Mouse (Mus musculus) regulatory T cell (primary cell): Measurements from ENCODE around the gene 3110009E18Rik.

Experiments used
- in situ Hi-C: fragments of 300-600 bp; cut with MboI, MseI; formaldehyde crosslinking; loops from one replicate; pipeline ENCODE4 v1.15.1; 2025; ENCODE audit warnings: high pct_unique_total_duplicates

The 3110009E18Rik gene

DNA sequence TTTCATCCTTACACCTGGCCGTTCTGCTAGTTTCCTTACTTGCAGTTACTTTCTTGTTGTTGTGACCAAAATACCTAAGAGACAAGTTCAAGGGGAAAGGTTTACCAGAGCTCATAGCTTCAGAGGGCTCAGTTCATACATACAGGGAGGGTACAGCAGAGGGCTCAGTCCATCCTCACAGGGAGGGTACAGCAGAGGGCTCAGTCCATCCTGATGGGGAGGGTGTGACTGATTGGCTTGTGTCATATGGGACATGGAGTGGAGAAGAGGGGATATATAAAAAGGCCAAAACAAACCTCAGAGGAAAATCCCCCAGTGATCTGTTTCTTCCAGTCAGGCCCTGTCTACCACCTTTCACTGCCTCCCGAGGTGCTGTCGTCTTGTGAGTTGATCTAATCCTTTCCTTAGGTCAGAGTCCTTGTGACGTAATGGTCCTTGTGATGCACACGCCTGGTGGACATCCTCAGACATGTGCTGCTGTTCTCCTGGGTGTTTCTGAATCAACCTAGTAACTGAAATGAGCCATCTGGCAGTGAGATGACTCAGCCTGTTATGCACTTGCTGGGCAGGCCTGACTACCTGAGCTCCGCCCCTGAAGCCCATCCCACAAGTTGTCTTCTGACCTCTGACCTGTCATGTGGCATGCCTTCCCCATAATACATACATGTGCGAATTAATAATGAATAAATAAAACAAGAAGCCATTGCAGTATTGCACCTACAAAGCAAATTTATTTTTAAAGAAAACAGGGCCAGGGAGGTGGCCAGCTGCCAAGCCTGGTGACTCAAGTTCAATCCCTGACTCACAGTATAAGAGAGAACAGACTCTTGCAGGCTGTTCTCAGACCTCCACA is 15.2 kb downstream of the 3110009E18Rik start:
- in situ Hi-C loops: no loop called here

DNA sequence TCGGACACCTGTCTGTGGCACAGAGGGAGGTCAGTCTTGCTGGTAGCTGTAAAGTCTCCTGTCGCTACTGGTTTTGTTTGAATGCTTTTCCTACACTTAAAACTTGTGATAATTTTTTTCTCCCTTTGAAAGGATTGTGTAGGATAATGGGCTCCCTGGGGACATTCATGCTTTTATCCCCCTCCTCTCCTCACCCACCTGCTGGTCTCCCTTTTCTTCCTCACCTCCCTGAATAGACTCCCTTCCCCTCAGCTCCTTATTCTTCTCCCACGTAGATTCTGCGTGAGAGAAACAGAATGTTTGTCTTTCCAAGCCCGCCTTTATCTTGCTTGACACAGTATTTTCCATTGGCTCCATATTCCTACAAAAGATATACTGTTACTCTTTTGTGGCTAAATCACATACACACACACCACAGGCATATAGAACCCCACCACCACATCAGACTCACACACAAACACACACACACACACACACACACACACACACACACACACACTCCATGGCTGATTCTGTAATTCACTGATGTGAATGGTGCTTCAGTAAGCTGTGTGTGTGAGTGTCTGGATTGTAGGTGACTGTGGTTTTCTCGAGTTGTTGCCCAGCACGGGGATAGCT is 18.0 kb downstream of the 3110009E18Rik start:
- in situ Hi-C loops: no loop called here

DNA sequence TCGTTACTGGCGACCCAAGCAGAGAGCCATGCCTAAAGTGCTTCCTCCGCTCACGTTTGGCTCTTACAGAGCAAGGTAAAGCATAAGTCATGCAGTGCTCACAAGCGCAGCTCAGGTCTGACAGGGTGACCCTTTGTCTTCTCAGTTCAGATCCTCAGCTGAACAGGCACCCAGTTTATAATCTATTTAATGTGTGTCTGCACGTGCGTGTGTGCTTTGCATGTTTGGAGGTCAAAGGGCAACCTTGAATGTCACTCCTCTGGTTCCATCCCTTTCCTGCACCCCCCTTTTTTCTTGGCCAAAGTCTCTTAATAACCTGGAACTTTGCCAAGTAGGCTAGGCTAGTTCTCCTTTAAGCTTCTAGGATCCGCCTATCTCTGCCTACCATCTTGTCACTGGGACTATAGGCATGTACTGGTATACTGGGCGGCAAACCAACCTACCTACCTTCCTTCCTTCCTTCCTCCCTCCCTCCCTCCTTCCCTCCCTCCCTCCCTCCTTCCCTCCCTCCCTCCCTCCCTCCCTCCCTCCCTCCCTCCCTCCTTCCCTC is 19.2 kb downstream of the 3110009E18Rik start:
- in situ Hi-C loops: no loop called here

DNA sequence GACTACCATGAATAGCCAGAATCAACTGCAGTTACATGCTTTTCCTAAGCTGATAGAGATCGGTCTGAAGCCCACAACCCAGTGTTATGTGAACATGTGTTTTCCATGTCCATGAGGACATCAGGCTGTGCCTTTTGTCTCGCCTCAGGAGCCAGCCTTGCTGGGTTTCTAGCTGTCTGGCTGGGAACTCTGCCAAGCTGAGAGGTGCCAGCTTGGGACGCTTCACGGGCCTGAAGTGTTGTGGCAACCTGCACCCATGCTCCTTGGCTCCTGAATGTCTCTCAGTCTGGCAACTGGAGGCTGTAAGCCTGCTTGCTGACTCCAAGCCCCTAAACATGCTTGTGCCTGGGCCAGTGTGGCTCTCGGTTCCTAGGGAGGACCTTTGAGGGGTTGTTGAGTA is 21.6 kb downstream of the 3110009E18Rik start:
- in situ Hi-C loops: no loop called here

DNA sequence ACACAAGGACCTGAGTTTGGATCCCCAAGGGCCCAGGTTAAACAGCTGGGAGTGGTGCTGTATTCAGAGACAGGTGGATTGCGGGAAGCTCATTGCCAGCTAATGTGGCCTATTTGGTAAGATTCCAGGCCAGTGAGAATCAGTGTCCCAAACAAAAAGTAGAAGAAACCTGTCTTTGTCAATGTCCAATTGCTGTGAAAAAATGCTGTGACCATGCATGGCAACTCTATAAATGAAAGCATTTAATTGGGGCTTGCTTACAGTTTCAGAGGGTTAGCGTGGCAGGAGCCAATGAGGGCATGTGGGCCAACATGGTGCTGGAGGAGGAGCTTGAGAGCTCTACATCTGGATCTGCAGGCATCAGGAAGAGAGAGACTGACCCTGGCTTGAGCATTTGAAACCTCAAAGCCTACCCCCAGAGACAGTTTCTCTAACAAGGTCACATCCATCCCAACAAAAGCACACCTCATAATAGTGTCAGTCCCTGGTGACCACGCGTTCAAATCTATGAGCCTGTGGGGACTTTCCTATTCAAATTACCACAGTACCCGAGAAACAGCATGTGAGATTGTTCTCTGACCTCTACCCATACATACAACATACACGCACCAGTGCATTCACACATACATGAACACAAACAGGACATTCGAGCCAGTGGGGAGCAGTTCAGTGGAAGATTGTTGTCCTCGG is 24.7 kb downstream of the 3110009E18Rik start:
- in situ Hi-C loops: no loop called here

DNA sequence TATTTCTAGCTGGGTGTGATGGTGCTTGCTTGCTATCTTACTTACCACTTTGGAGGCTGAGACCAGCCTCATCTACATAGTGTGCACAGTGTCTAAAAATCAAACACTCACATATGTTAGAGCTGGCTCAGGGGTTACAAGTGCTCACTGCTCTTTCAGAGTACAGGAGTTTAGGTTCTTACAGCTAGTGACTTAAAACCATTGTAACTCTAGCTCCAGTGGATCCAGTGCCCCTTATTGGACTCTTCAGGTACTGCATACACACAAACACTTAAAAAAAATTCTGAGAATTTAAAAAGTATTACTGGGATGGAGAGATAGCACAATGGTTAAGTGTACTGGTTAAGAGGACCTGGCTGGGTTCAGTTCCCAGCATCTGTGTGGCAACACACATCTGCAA is 26.0 kb downstream of the 3110009E18Rik start:
- in situ Hi-C loops: no loop called here

DNA sequence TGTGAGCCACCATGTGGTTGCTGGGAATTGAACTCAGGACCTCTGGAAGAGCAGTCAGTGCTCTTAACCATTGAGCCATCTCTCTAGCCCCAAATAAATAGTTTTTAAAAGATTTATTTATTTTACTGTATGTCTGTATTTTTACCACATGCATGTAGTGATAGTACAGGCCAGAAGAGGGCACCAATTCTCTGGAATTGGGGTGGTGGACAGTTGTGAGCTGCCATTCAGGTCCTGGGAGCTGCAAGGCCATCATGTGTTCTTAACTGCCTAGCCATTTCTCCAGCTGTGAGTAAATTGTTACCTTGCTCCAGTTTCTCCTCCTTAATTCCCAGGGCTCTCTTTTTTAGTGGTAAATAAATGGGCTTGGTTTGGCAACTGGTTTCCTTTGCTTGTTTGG is 33.2 kb downstream of the 3110009E18Rik start:
- in situ Hi-C loops: loop anchor here (5.0 kb wide), 1 partner anchor 62 kb away; no protein-coding TSS in a partner anchor

DNA sequence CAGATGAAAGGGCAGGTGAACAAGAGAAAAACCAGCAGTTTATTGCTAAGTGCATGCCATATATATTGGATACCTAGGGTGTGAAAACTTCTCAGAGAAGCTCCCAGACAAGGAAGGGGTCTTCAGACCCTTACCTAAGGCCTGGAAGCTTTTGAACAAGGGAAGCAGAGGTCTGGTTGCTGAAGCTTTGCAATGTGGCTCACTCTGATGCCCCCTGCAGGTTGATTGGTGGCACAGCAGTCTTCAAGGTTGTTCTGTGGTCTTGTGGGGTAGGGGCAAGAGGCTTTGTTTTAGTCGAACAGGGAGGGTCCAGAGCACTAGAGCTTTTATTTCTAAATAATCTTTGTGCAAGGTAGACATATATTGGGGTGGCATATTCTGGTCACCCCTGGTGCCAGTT is 34.3 kb downstream of the 3110009E18Rik start:
- in situ Hi-C loops: no loop called here

DNA sequence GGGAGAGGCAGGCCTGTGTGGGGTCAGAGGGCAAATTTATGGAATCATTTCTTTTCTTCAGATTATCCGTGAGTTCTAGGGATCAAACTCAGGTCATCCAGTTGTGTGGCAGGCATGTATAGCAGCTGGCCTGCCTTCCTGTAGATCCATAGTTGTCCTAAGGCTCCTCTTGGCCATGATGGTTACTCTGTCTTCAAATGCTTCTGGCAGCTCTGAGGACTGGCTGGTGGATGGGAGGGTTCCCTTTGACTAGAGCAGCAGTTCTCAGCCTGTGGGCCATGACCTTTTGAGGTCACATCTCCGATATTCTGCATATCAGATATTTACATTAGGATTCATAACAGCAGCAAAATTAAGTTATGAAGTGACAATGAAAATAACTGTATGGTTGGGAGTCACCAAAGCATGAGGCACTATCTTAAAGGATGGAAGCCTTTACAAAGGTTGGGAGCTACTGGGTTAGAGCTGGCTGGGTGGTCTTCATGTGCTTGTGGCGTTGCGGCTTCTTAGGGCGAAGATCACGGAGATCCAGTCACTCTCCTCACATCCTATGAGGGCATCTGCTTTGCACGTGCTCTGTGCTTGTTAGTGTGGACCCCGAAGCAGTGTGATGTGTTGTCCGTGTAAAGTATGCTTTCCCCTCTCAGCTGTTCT is 37.6 kb downstream of the 3110009E18Rik start:
- in situ Hi-C loops: no loop called here

DNA sequence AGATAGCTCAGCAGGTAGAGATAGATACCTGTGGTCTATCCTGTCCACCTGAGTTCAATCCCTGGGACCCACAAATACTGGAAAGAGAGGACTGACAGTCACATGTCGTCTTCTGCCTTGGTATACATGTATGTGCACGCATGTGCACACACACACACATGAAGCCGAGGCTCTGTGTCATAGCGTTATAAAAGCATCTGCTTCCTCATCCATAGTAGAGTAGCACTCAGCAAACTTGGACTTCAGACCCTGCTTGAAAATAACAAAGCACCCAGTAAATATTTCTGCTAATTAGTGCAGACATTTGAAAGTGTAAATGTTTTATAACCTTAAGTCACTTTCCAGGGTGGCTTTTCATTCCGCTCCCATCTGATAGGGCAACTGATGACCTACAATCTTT is 40.5 kb downstream of the 3110009E18Rik start:
- in situ Hi-C loops: no loop called here

DNA sequence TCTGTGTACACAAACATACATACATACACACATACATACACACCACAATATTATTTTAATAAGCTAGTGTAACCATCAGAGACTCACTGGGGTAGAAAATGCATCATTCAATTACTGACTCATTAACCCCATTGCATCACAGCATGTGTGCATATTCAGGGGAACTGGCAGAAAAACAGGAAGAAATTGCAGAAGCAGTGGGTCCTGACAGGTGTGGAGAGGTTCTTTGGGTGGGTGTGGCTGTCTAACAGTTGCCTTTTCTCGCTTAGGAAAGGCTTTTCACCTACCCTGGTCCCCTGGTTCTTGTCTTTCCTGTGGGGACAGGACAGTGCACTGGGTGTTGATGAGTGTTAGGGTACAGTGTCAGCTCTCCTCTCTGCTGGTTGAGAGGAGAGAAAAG is 41.6 kb downstream of the 3110009E18Rik start:
- in situ Hi-C loops: no loop called here

DNA sequence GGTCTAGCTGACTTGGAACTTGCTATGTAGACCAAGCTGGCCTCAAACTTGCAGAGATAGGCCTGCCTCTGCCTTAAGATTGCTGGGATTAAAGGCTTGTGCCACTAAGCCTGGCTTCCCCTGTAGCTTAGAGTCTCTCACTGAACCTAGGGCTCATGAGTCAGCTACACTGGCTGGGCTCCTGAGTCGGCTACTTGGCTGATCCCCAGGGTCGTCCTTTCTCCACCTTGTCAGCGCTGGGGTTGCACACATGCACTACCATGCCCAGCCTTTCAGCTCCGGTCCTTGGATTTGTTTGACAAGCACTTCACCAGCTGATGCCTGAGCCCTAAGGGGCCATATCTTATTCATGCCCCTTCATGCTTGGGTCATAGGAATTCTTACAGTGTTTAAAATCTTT is 47.0 kb downstream of the 3110009E18Rik start:
- in situ Hi-C loops: no loop called here

DNA sequence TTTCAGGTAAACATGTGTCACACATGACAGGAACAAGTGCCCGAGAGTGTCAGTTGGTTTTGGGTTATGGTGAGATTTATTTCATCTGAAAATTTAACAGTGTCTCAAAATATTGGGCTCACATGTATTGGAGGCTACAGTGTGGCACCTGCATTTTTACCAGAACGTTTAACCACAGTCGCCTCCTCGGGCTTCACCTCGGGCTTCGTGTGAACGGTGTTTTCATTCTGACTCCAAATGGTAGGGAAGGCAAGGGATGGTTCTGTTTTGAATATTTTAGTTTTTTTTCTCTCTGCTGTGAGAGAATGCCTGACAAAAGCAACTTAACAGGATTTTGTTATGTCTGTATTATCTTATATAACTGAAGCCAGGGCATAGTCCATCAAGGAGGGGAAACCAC is 47.7 kb downstream of the 3110009E18Rik start:
- in situ Hi-C loops: no loop called here

DNA sequence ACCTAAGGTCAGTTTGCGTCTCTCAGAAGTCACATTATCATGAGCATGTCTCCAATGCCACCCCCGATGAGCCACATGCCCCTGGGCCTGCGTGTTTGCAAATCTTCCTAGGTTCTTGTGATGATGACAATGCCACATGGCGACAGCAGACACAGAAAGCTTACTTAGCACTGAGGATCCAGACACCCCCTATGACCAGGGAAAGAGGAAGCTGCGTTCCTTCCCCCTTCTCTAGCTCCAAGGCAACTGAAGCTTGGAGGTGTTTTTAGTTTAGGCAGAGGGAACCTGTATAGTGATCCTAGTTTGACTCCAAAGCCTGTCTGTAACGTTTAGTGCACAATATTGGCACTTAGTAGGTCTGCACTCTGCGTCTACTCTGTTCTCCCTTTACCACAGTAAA is 49.3 kb downstream of the 3110009E18Rik start:
- in situ Hi-C loops: no loop called here

DNA sequence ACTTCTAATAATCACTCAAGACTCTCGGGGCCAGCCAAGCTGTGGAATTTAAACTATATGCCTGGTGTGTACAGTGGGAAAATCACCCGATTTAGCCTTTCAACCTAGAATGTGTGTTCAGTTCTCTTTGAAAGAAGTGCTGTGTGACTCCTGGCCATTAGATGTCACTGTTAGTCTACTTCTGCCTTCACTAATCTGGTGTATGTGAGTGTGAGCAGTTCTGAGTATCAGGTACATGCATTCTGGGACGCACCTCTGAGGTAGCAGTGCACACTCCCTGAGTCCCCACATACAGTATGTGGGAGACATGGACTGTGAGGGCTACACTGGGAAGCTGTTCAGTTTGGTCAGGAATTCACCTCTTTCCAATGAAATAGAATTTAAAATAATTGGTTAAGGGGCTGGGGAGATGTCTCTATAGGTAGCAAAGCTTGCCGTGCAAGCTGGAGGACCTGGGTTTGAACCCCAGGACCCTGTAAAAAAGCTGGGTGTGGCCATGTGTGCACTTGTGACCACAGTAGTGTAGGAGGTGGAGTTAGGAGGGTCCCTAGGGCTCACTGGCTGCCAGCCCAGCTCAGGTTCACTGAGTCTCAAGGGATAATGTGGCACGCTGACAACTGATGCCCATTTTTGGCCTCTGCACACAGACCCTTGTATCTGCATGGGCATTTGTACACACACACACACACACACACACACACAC is 51.0 kb downstream of the 3110009E18Rik start:
- in situ Hi-C loops: no loop called here

DNA sequence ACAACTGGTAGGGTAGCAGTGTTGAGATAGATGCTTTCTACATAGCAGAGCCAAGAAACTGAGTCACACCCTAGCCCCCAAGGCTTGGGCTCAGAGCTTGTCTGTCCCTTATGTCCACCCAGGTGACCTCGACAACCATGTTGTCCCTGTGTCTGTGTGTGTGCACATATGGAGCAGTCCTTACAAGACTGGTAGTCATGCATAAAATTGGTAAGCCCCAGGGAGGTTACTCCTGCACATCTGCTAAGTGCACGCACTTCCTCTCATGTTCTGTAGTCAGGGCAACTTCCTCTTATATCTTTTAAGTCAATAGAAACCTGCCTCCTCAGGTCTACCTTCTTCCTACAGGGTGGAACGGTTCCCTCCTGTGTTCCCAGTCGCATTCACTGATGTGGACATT is 54.0 kb downstream of the 3110009E18Rik start:
- in situ Hi-C loops: loop anchor here (25.0 kb wide), 1 partner anchor 362 kb away; no protein-coding TSS in a partner anchor

DNA sequence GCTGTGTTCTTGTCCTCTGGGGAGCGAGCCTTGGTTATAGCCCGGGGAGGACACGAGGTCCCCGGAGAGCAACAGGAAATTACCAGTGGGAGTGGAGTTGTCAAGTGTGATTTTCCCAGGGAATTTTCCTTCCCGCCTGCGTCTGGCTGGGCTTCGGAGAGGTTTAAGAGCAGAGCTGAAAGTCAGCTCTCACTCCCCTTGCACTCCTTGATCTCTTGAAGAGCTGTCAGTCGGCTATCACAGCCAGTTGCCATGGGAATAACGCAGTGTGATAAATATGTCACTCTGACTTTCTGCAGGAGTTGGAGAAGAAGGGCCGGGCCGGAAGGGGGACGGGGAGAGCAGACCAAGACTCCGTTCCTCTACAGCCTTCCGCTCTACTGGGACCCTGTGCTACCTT is 55.3 kb downstream of the 3110009E18Rik start:
- in situ Hi-C loops: loop anchor here (25.0 kb wide), 1 partner anchor 361 kb away; no protein-coding TSS in a partner anchor

DNA sequence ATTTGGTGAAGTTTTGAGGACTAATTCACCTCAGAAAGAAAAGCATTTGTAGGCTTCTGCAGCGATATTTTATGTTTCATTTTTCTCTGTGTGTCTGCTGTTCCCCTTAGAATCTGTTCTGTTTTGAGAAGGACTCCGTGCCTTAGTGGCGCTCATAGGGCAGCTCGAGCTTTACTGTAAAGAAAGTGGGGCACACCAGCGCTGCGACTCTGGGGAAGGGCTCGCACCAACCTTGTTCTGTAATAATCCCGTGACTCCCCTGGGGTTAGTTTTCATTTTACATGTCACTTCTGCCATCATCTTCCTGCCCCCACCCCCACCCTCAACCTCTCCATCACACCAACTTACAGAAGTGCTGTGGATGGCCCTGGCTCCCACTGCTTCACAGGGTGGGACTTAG is 56.2 kb downstream of the 3110009E18Rik start:
- in situ Hi-C loops: loop anchor here (25.0 kb wide), 1 partner anchor 360 kb away; no protein-coding TSS in a partner anchor

DNA sequence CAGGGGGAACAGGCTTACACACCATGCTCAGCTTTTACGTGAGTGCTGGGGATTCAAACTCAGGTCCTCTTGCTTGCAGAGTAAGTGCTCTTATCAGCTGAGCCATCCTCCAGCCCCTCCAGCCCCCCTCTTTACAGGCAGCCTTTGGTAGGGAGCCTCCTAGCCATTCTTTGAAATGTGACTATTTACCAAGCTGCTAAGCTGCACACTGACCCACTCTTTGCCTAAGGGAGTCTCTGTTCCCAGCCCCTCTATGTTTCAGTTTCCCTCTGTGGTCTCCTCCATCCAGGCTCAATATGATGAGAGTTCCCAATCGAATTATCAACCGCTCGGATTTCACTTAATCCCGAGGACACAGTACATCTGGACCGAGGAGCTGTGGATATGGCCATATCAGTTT is 65.2 kb downstream of the 3110009E18Rik start:
- in situ Hi-C loops: loop anchor here (25.0 kb wide), 1 partner anchor 351 kb away; no protein-coding TSS in a partner anchor

DNA sequence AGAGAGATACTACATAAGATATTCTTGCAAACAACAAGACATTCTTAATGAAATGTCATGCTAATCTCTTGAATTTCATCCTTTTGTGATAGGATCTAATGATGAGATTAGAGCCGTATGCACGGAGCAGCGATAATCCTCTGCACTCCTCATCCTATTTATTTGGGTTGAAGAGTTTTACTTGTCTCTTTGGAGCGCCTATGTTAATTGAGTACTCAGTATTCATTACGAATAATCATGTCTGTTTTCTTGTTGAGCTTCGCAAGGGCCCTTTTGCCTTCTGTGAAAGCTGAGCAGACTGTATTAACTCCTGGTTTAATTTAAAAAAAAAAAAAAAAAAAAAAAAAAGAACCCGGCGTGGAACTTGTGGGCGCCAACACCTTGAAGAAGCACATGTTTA is 65.7 kb downstream of the 3110009E18Rik start:
- in situ Hi-C loops: loop anchor here (25.0 kb wide), 1 partner anchor 351 kb away; no protein-coding TSS in a partner anchor

DNA sequence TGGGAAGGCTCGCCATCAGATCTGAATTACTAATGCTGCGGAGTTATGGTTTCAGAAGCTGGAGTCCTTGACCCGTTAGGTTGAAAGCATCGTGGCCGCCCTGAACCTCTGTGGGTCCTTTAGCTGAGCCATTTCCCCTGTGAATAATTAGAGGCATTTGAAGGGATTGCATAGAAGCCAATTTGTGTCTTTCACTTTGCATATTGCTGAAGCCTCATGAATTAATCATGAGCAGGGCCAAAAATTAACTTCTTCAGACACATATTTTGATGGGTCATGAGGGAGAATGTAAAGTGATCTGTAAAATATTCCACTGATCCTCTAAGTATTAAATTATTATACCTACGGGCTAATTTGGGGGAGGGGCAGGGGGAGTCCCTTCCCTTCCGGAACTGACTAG is 66.1 kb downstream of the 3110009E18Rik start:
- in situ Hi-C loops: loop anchor here (25.0 kb wide), 1 partner anchor 350 kb away; no protein-coding TSS in a partner anchor
